Mouse (Mus musculus): ENCODE measurements around the gene Acadvl. TPM values are rescaled to one million over a fixed set of nuclear protein-coding genes. Genes with fewer than 3 reads are reported as not detected.

Acadvl gene
- polyA plus RNA-seq, 1 experiment from 2014 or later: 94.1 TPM

DNA sequence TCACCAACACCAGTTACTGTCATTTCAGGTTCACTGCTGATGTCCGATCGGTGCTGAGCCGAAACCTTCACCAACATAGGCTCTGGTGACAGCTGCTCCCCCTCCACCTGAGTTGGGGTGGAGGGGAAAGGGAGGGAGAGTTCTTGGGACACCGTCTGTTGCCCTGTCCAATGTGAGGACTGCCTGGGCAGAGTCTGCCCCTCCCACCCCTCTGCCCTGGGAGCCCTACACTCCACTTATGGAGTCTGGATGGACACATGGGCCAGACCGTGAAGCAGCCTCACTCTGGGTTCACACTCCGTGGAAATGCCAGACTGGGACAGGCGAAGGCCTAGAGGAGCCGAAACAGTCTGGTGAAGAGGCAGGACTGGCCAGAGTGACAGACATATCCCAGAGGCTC, 25.3 kb downstream of the Acadvl start:
- Histone ChIP-seq H3K9me3 (replicated peaks; ENCODE audit: control insufficient read depth, low read length) (no peaks in the 10 kb centered on the region), H3K9ac (ENCODE audit: low read depth, low read length) (no peak overlapping the region; the same call in 1 of the 2 replicates)

DNA sequence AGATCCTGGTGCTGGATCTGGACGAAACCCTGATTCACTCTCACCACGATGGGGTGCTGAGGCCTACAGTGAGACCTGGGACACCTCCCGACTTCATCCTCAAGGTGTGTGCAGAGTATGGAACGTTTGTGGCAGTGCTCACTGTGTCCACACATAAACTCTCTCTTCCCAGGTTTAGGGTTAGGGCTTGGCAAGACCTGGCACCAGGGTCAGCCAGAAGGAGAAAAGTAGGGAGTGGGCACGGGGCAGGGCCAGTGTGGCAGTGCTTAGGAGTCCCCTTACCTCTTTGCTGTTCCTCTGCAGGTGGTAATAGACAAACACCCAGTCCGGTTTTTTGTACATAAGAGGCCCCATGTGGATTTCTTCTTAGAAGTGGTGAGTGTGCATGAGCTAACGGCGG, 30.8 kb downstream of the Acadvl start:
- Histone ChIP-seq H3K4me2 (no peak overlapping the region), H3K27me3 (ENCODE audit: control insufficient read depth, insufficient read depth, low read length) (no peaks in the 10 kb centered on the region), H3K9ac (ENCODE audit: low read depth, low read length) (no peak overlapping the region), H3K4me1 (ENCODE audit: control insufficient read depth, insufficient read depth, low read length) (peaks cover 18% of the 10 kb centered on the region), H3K4me3 (ENCODE audit: low read depth, low read length) (no peak overlapping the region), H3K9me3 (replicated peaks; ENCODE audit: control insufficient read depth, low read length) (no peaks in the 10 kb centered on the region), H3K27ac (ENCODE audit: low read depth, low read length) (no peak overlapping the region), H3K36me3 (ENCODE audit: control insufficient read depth, insufficient read depth, low read length) (peaks cover 24% of the 10 kb centered on the region)
- WGBS (ENCODE audit: insufficient replicate concordance): 93% methylated on average over 8 of the region's 8 CpGs
- ATAC-seq (replicated peaks; ENCODE audit: insufficient number of reproducible peaks, low FRiP score, low TSS enrichment): no peak

More for the DNA sequence above, 25.3 kb downstream of the Acadvl start:
- WGBS (ENCODE audit: insufficient replicate concordance): 83% methylated on average over 8 of the region's 8 CpGs
- Histone ChIP-seq H3K4me3 (ENCODE audit: low read depth, low read length) (no peak overlapping the region), H3K4me2 (no peak overlapping the region), H3K36me3 (ENCODE audit: control insufficient read depth, insufficient read depth, low read length) (peaks cover 26% of the 10 kb centered on the region), H3K27ac (ENCODE audit: low read depth, low read length) (peak overlapping the region; percentile 94), H3K27me3 (ENCODE audit: control insufficient read depth, insufficient read depth, low read length) (no peaks in the 10 kb centered on the region), H3K4me1 (ENCODE audit: control insufficient read depth, insufficient read depth, low read length) (peaks cover 8% of the 10 kb centered on the region; the same call in 1 of the 2 replicates)
- no peak for ATAC-seq (replicated peaks; ENCODE audit: insufficient number of reproducible peaks, low FRiP score, low TSS enrichment)

DNA sequence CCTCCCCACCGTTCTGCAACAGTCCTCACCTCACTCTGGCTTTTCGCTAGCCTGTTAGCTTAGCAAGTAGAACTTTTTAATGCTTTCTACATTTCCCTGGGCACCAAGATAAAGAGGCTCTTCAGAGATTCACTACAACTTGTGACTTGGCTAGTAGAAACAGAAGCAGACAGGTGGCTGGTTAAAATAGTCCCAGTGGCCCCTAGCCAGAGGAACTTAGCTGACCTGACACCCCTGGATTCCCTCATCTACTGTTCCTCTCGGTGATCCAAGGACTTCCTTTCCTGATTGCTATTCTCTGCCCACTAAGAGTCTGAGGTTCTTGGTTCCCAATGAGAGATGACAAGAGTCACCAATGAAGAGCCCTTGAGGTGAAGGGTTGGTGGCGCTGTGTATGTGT, 31.8 kb downstream of the Acadvl start:
- peaks cover 20% of the 10 kb centered on the region for H3K4me1 ChIP-seq (ENCODE audit: control insufficient read depth, insufficient read depth, low read length)
- H3K27ac ChIP-seq (ENCODE audit: low read depth, low read length): peak overlapping the region; percentile 52; the same call in 1 of the 2 replicates
- WGBS (ENCODE audit: insufficient replicate concordance): 78% methylated on average over 4 of the region's 4 CpGs
- H3K36me3 ChIP-seq (ENCODE audit: control insufficient read depth, insufficient read depth, low read length): peaks cover 24% of the 10 kb centered on the region
- H3K27me3 ChIP-seq (ENCODE audit: control insufficient read depth, insufficient read depth, low read length): no peaks in the 10 kb centered on the region
- H3K9ac ChIP-seq (ENCODE audit: low read depth, low read length): peak overlapping the region; percentile 4
- no peak for ATAC-seq (replicated peaks; ENCODE audit: insufficient number of reproducible peaks, low FRiP score, low TSS enrichment)
- no peaks in the 10 kb centered on the region for H3K9me3 ChIP-seq (replicated peaks; ENCODE audit: control insufficient read depth, low read length)
- H3K4me3 ChIP-seq (ENCODE audit: low read depth, low read length): peak overlapping the region; percentile 100; the same call in 1 of the 2 replicates
- H3K4me2 ChIP-seq: peak overlapping the region; percentile 97

DNA sequence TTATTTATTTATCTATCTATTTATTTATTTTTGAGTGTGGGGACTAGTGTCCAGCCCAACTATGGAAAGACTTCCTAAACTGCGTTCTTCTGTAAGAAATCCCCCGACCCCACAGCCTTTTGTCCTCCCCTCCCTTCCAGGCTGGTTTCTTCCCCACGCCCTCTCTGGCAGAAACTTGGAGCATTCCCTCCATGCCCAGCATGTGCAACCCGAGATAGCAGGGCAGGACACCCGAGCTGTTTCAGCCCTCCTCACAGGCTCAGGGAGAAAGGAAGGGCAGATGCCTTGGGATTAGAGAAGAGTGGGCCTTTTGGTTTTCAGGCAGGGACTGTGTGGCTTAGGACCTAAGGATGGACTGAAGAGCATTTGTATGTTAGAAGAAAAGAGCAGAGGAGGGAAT, 32.3 kb downstream of the Acadvl start:
- peak overlapping the region; percentile 97 for H3K4me2 ChIP-seq
- H3K9ac ChIP-seq (ENCODE audit: low read depth, low read length): peak overlapping the region; percentile 4
- H3K36me3 ChIP-seq (ENCODE audit: control insufficient read depth, insufficient read depth, low read length): peaks cover 19% of the 10 kb centered on the region
- no peaks in the 10 kb centered on the region for H3K9me3 ChIP-seq (replicated peaks; ENCODE audit: control insufficient read depth, low read length)
- 27% methylated on average over 5 of the region's 5 CpGs for WGBS (ENCODE audit: insufficient replicate concordance)
- H3K4me3 ChIP-seq (ENCODE audit: low read depth, low read length): peak overlapping the region; percentile 100
- H3K27ac ChIP-seq (ENCODE audit: low read depth, low read length): peak overlapping the region; percentile 52; the same call in 1 of the 2 replicates
- H3K27me3 ChIP-seq (ENCODE audit: control insufficient read depth, insufficient read depth, low read length): no peaks in the 10 kb centered on the region
- ATAC-seq (replicated peaks; ENCODE audit: insufficient number of reproducible peaks, low FRiP score, low TSS enrichment): no peak
- H3K4me1 ChIP-seq (ENCODE audit: control insufficient read depth, insufficient read depth, low read length): peaks cover 20% of the 10 kb centered on the region

DNA sequence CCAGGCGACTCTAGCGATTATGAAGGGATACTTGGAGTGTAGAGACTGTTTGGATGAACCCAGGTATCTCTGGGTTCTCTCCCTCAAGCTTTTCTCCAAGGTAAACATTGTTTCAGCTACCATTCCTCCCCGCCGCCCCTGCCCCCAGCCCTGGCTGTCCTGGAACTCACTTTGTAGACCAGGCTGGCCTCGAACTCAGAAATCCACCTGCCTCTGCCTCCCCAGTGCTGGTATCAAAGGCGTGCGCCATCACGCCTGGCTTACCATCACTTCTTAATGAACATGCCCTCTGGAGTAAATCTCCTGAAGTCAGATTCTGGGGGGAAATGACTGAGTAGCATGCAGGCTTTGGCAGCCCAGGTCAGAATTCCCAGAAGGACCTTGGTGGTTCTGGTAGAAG, 33.0 kb downstream of the Acadvl start, which contains the start of gene Elp5:
Elp5 (minus strand) TSS at position 293 of the 400 bp plus-strand sequence.
- WGBS (ENCODE audit: insufficient replicate concordance): 51% methylated on average over 8 of the region's 8 CpGs
- Histone ChIP-seq H3K4me1 (ENCODE audit: control insufficient read depth, insufficient read depth, low read length) (peaks cover 20% of the 10 kb centered on the region), H3K9me3 (replicated peaks; ENCODE audit: control insufficient read depth, low read length) (no peaks in the 10 kb centered on the region), H3K4me2 (peak within 1 kb of the TSS; percentile 97), H3K27me3 (ENCODE audit: control insufficient read depth, insufficient read depth, low read length) (no peaks in the 10 kb centered on the region), H3K9ac (ENCODE audit: low read depth, low read length) (peak within 1 kb of the TSS; percentile 99), H3K36me3 (ENCODE audit: control insufficient read depth, insufficient read depth, low read length) (peaks cover 21% of the 10 kb centered on the region), H3K27ac (ENCODE audit: low read depth, low read length) (peak within 1 kb of the TSS; percentile 99), H3K4me3 (ENCODE audit: low read depth, low read length) (peak within 1 kb of the TSS; percentile 100)
- ATAC-seq (replicated peaks; ENCODE audit: insufficient number of reproducible peaks, low FRiP score, low TSS enrichment): no peak

DNA sequence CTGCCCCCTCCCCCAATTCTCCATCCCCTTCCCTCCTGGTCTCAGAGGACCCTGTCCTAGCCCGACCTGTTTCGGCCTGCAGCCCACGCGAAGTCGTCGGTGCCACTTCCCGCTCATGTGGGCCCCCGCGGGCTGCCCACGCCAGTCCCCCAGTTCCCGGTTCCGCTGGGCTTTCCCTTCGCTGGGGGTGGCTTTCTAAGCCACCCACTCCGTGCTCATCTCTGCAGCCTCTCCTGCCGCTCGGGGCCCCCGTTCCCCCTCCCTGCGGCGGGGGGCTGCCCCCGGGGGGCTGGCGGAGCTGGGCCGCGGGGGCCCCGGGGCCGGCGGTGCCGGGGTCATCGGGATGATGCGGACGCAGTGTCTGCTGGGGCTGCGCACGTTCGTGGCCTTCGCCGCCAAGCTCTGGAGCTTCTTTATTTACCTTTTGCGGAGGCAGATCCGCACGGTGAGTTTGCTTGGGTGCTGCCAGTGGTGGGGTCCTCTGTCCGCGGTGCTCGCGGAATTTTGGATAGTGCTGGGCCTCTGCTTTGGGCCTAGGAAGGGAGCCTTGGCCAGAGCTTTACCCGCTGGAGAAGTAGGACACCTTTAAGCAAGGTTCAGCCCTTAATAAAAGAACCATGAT, 34.0 kb downstream of the Acadvl start, which contains the start of gene Ctdnep1:
Ctdnep1 (plus strand) TSS at position 16 of the 622 bp plus-strand sequence.
- H3K4me1 ChIP-seq (ENCODE audit: control insufficient read depth, insufficient read depth, low read length): peaks cover 20% of the 10 kb centered on the region
- H3K4me3 ChIP-seq (ENCODE audit: low read depth, low read length): peak within 1 kb of the TSS; percentile 100
- peak within 1 kb of the TSS; percentile 99 for H3K27ac ChIP-seq (ENCODE audit: low read depth, low read length)
- H3K27me3 ChIP-seq (ENCODE audit: control insufficient read depth, insufficient read depth, low read length): no peaks in the 10 kb centered on the region
- H3K9ac ChIP-seq (ENCODE audit: low read depth, low read length): peak within 1 kb of the TSS; percentile 99
- no peaks in the 10 kb centered on the region for H3K9me3 ChIP-seq (replicated peaks; ENCODE audit: control insufficient read depth, low read length)
- 0% methylated on average over 35 of the region's 43 CpGs for WGBS (ENCODE audit: insufficient replicate concordance)
- peaks cover 19% of the 10 kb centered on the region for H3K36me3 ChIP-seq (ENCODE audit: control insufficient read depth, insufficient read depth, low read length)
- no peak for ATAC-seq (replicated peaks; ENCODE audit: insufficient number of reproducible peaks, low FRiP score, low TSS enrichment)
- peak within 1 kb of the TSS; percentile 97 for H3K4me2 ChIP-seq

DNA sequence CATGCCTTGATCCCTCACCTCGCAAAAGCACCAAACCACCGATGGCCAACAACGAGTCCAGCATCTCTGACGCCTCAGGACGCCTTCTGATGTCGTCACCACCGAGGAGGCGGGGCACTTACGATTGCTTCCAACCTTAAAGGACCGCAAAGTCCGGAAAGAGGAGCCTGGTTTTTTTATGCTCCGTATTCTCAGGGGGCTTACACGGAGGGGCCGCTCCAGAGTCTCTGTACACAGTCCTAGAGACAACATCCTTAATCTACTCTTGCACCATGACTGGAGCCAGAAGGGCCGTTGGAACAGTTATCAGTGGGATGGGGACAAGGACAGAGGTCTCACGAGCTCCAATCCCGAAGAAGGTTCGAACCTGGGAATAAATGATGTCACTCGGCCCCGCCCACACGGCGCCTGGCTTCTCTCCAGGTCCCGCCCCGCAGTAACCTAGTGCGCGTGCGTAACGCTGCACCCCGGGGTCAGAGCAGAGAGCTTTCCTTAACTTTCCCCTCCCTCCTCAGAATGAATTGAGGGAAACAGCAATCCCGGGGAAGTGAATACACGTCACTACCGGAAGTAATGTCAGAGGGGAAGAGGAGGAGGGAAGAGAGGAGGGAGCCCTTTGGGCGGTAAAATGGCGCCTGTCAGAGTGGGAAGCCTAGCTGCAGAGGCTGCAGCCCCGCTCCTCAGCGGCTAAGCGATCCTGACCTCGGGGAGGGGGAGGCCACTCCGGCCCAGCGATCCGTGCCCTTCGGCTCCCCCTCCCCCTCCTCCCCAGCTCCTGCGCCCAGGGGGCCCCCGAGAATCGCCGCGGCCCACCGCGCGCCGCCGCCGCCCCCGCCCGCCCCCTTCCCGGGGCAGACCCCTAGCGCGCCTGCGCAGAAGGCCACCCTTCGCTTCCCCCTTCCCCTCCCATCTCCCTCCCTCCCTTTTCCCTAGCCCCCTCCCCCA, 34.7 kb downstream of the Acadvl start:
- peak overlapping the region; percentile 100 for H3K4me3 ChIP-seq (ENCODE audit: low read depth, low read length)
- no peaks in the 10 kb centered on the region for H3K9me3 ChIP-seq (replicated peaks; ENCODE audit: control insufficient read depth, low read length)
- ATAC-seq (replicated peaks; ENCODE audit: insufficient number of reproducible peaks, low FRiP score, low TSS enrichment): peak; percentile 88
- WGBS (ENCODE audit: insufficient replicate concordance): 0% methylated on average over 44 of the region's 60 CpGs
- no peaks in the 10 kb centered on the region for H3K27me3 ChIP-seq (ENCODE audit: control insufficient read depth, insufficient read depth, low read length)
- peak overlapping the region; percentile 97 for H3K4me2 ChIP-seq
- peak overlapping the region; percentile 99 for H3K9ac ChIP-seq (ENCODE audit: low read depth, low read length)
- peaks cover 17% of the 10 kb centered on the region for H3K36me3 ChIP-seq (ENCODE audit: control insufficient read depth, insufficient read depth, low read length)
- peaks cover 20% of the 10 kb centered on the region for H3K4me1 ChIP-seq (ENCODE audit: control insufficient read depth, insufficient read depth, low read length)
- H3K27ac ChIP-seq (ENCODE audit: low read depth, low read length): peak overlapping the region; percentile 99

DNA sequence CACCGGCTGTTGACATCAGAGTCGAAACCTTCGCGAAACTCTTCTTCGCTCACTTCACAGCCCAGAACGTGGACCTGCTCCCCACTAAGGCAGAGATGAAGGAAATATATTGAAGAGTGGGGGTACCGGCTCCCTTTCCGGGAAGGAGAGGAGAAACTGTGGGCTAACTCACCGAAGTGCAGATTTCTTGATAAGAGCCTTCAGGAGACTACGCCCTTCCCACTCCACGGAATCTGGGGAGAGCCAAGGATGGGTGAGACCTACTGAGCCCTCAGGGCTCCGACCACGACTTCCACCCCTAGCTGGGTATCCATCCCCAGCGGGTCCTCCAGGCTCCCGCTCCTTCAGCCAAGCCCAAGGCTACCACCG, 35.4 kb downstream of the Acadvl start:
- Histone ChIP-seq H3K4me3 (ENCODE audit: low read depth, low read length) (peak overlapping the region; percentile 100), H3K4me1 (ENCODE audit: control insufficient read depth, insufficient read depth, low read length) (peaks cover 20% of the 10 kb centered on the region), H3K36me3 (ENCODE audit: control insufficient read depth, insufficient read depth, low read length) (peaks cover 17% of the 10 kb centered on the region), H3K9me3 (replicated peaks; ENCODE audit: control insufficient read depth, low read length) (no peaks in the 10 kb centered on the region), H3K27me3 (ENCODE audit: control insufficient read depth, insufficient read depth, low read length) (no peaks in the 10 kb centered on the region), H3K4me2 (peak overlapping the region; percentile 97), H3K27ac (ENCODE audit: low read depth, low read length) (peak overlapping the region; percentile 99), H3K9ac (ENCODE audit: low read depth, low read length) (peak overlapping the region; percentile 99)
- ATAC-seq (replicated peaks; ENCODE audit: insufficient number of reproducible peaks, low FRiP score, low TSS enrichment): no peak
- 2% methylated on average over 16 of the region's 16 CpGs for WGBS (ENCODE audit: insufficient replicate concordance)

Data from heart, embryonic 11.5 days (tissue).